Mouse (Mus musculus): ENCODE results near the gene Ccdc124.

Ccdc124 gene

DNA sequence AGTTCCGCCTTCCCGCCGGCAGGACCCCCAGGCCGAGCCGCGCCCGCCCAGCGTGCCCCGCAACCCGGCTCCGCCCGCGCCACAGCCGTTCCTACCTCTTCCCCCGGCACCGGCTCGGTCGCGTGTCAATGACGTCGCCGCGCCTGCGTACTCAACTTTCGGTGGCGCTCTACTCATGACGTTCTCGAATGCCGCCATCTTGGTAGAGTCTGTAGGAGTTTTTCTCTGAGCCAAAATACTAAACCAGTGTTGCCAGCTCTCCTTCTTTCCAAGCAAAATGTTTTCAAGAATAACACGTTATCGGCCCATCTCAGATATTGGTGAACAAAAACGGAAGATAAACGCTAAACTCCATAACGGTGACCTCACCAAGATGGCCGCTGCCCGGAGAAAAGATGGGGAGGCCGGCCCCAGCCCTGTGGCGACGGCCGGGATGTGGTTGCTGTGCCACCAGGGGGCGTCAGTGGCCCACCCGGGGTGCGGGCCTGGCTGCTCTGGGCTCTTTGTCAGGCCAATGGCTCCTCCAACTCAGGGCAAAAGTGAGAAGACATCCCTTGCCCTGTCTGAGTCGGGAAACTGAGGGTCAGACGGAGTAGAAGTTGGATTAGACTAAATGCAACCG is at the start of gene Ccdc124:
Gene Ccdc124, minus strand, starts transcription at position 572 of the 622 bp plus-strand sequence.
- DNase-seq (ENCODE audit: low read depth, low spot score) = peak; percentile 97

DNA sequence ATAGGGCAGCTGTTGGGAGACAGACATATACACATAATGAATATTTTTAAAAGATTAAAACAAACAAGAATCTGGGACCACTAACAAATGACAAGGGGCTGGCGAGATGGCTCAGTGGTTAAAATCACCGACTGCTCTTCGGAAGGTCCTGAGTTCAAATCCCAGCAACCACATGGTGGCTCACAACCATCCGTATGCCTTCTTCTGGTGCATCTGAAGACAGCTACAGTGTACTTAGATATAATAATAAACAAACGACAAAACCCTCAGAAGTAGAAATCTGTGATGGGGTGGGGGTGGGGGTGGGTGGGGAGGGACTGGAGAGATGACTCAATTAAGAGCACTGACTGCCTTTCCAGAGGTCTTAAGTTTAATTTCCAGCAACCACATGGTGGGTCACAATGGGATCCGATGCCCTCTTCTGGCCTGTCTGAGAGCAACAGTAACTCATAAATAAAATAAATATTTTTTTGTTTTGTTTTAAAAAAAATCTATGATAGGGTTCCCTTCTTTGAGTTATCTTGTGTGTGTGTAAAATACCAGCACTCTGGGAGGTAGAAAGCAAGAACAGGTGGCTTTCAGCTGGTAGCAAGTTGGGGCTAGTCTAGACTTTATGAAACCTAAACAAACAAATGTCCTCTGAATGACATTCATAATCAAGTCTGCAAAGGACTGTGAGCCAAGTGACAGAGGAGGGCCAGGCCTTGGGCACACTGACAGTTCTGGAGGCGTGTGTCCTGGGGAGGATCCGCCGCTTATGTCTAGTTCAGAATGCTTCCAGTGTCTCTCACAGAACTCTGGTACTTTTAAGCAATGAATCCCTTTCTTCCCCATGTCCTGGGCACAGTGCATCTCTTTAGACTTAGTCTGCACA is 46.6 kb upstream of the Ccdc124 start:
- peak; percentile 19 for DNase-seq (ENCODE audit: low read depth, low spot score)

DNA sequence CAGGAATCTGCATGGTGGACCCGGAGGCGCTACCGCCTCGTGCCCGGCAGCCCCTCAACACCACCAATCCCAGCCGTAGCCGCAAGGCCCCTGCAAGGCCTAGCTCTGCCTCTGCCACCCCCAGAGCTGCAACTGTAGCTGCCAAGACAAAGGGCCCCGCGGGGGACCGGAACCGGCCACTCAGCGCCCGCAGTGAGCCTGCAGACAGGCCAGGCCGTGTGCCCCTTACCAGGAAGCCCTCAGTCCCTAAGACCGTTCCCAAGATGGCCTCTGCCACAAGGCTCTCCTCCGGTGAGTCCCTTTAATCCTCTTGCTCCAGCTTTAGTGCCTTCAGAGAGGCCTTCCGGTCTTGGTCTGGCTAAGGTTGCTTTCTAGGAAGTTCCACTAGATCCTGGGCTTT is 41.0 kb upstream of the Ccdc124 start:
- no peak for DNase-seq (ENCODE audit: low read depth, low spot score)

DNA sequence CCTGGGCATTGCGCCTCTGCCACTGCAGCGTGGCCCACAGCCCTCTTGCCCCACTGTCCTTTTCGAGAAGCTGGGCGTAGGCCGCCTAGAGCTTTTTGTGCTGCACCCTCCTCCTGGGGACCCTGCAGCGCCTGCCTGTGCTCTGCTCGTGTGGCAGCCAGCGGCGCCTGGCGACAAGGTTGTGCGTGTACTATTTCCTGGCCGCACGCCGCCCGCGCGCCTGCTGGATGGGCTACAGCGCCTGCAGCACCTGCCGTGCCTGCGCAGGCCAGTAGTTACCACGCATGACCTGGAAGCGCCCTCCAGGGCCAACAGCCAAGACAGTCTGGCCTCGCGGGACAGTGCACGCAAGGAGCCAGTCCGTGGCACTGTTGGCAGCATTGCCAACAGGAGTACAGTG is 39.8 kb upstream of the Ccdc124 start:
- no peak for DNase-seq (ENCODE audit: low read depth, low spot score)

DNA sequence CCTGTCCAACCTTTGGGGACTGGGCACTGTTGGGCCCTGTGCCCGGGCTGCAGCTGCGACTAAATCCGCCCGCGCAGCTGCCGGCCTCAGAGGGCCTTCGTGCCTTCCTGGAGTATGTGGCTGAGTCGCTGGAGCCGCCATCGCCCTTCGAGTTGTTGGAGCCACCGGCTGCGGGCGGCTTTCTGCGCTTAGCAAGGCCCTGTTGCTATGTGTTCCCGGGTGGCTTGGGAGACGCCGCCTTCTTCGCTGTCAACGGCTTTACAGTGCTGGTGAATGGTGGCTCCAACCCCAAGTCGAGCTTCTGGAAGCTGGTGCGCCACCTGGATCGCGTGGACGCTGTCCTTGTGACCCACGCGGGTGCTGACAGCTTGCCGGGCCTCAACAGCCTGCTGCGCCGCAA is 39.2 kb upstream of the Ccdc124 start:
- no peak for DNase-seq (ENCODE audit: low read depth, low spot score)

DNA sequence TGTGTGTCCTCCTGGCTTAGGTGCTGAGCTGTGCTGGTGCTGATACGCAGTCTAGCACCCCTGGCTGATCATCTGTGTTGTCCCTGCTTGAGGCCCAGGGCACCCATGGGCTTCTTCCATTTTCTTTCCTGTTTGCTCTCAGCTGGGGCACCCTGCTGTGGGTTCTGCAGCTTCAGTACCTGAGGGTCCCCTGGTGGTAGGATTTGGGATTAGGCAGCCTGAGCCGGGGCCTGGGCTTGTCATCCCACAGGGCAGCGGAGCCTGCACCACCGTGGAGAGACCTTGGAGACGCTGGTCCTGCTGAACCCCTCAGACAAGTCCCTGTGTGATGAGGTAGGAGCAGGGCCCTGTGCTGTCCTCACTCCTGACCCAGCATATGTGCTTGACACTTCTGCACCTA is 37.9 kb upstream of the Ccdc124 start:
- no peak for DNase-seq (ENCODE audit: low read depth, low spot score)

DNA sequence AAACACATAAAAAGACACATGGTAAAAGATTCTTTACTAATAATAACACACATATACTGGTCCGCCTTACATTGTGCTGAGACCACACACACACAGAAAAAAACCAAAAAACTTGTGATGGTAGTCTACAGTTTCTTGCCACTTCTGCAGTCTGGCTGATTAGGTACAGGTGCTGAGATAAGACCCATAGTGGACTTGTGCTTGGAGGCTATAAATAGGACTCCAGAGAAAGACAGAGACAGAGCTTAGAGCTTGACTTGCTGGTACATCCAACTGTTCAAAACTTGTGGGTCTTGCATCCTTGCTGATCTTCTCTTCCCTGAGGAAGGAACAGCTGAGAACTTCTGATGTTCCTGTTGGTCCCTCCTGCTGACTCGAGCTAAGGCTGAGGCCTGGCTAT is 33.8 kb upstream of the Ccdc124 start:
- no peak for DNase-seq (ENCODE audit: low read depth, low spot score)

DNA sequence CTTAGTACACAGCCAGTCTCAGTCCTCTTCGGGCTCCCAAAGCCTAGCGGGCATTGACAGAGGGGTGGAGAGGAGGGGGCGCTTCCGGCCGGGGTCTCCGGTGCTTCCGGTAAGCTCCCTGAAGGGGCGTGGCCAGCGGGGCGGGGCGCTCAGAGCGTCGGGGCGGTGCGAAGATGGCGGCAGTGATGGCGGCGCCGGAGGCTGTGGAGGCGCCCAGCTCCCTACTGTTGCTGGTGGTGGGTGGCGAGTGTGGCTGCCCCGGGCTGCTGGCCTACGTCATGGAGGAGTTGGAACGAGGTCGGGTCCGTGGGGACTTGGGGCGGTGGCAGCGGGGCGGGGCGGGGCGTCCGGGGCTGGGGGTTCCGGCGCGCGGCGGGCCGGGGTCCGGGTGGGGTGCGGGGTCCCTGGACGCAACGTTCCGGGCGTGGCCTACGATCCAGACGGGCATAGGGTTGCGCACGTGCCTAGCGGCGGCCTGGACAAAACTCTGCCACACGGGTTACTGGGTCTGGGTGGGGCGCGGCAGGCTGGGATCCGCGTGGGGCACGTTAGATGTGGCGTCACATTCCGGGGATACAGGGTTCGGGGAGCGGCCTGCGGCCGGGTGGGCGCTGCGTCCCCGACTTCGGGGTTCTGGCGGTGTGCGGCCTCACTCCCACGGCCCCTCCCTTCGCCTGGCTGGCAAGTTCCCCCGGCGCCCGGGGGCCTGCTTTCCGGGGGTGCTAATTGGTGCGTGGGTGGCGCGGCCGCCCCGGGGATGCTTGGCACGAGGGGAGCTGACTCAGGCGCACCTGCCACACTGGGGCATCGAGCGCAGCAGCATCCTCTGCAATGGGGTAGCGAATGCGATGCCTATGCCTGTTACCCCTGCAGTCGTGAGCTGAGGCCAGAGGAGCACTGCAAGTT is 32.3 kb upstream of the Ccdc124 start, which contains the start of gene Map1s:
Gene Map1s, plus strand, starts transcription at position 102 of the 906 bp plus-strand sequence.
- peak; percentile 93 for DNase-seq (ENCODE audit: low read depth, low spot score)

DNA sequence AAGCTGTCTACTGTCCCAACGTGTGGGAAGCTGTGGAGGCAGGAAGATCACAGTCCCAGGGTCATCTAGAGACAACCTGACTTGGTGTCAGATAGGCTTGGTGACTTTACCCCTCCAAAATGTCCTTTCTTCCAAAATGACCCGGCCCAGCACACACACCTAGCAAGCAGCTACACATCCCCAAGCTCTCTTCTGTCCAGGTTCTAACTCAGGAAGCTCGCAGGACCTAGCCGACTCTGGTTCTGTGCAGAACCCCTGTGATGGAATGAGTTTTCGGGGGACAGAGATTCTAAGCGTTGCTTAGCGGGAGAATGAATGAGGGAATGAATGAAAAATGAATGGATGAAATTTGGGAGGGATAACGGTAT is 31.7 kb upstream of the Ccdc124 start:
- no peak for DNase-seq (ENCODE audit: low read depth, low spot score)

DNA sequence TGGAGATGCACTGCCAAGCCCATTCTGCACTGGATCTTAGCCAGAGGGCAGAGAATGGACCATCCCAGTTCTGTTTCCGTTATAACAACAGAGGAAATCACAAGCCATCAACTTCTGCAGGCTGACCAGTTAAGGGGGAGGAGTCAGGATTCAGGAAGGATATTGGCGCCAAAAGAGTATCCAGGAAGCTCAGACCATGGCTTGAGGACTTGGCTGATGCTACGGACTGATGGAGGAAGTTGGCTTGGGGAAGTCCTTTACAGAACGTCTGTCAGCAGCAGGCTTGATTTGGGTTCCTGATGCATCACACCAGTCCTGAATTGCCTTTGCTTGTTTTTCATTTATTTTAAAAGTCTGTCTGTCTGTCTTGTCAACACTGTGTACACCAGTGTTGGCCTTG is 30.8 kb upstream of the Ccdc124 start:
- peak; percentile 70 for DNase-seq (ENCODE audit: low read depth, low spot score)

DNA sequence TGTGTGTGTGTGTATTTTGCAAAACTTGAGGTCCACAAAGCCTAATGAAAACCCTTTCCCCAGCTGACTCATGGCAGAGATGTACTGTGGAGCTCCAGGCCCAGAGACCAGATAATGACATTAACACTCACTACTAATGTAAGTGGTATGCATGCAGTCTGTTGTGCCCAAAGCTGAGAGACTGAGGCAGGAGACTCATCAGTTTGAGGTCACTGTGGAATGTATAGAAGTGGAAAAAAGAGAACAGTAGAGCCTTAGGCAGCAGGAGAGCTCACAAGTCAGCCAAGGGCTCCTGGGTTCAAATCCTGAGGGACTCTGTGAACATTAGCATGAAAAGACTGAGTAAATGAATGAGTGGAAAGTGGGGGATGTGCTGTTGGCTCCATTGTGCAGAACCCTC is 29.8 kb upstream of the Ccdc124 start:
- peak; percentile 41 for DNase-seq (ENCODE audit: low read depth, low spot score)

DNA sequence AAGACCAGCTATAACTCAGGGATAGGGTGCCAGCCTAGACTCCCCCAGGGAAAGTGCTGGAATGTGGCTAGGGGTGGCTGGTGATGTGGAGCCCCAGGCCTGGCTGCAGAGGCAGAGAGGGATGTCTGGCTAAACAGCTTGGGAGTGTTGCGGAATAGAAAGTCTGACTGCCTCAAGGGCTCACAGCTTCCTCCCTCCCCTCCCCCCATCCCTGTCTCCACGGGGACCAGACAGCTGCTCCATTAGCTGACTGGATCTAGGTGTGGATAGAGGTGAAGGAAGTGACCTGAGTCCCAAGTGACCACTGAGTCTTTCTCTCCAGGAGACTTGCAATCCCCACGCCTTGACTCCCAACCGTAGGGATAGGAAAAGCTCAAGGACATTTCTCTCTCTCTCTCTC is 29.4 kb upstream of the Ccdc124 start:
- DNase-seq (ENCODE audit: low read depth, low spot score) = peak; percentile 53

DNA sequence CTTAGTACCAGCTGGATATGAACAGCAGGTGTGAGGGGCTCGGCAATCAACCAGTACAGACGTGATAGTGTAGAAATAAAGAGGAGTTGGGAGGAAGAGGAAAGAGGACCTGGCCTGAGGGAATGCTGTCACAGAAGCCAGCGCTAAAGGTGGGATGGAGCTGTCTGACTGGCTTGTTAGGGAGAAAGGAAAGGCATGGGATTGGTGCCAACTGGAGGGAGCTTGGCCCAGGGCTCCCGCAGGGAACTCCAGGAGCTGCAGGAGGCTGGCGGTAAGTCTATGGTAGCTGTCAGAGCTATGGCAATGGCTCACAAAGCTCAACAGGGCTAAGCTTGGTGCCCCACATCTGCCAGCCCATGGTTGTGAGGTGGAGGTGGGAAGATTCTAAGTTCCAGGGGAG is 28.5 kb upstream of the Ccdc124 start:
- no peak for DNase-seq (ENCODE audit: low read depth, low spot score)

DNA sequence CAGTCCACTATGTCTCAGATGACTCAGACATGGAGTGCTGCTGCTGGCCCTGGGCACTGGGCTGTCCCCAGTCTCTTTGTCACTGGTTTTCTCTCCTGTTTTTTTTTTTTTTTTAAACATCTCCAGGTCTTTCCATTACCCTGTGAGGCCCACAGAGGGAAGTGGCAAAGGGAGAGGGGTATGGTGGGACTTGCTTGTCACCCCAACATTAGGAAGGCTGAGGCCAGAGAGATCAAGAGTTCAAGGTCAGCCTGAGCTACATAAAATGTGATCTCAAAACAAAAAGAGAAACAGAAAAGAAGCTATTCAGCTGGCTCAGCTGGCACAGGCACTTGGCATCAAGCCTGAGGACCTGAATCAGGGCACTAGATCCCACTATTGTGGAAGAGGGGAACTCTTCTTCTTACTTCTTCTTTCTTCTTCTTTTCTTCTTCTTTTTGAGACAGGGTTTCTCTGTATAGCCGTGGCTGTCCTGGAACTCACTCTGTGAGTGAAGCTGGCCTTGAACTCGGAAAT is 27.2 kb upstream of the Ccdc124 start:
- DNase-seq (ENCODE audit: low read depth, low spot score) = no peak

DNA sequence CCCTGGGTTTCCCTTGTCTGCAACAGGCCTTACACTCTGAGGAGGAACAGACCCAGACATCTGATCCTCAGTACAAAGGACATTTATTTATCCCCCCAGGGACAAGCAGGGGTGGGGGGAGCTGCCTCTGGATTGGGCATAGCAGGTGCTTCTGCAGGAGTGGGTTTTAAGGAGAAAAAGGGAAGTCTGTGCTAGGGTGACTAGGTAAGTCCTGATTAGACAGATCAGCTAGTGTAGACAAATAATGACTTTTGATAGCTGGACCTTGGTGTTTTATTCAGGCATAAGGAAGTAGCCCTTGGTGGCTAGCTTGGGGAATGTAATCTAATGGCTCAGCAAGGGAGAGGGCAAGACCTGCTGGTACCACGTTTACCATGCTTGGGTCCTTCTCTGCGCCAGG is 25.5 kb upstream of the Ccdc124 start:
- DNase-seq (ENCODE audit: low read depth, low spot score) = no peak

DNA sequence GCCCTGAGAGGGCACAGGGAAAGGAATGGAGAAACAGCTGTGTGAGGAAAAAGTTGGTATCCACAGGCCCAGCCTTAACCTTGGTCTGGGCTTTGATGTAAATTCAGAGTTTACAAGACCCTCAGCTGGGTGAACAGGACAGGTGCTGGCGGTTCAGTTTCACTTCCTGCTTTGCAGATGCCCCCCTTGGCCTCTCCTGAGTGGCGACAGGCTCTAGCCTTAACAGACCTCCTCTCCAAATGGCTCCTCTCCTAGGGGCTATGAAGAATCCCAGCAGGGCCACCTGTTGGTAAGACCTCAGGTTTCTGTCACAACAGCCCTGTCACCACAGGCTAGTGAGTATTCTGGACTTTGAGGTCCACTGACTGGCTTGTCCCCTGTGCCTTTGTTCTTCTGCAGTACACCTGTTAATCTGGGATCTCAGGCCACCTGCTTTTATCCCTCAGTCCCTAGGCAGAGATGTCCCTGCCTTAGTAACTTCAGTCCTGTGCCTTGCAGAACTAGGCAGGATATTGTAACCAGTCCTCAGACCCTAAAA is 25.0 kb upstream of the Ccdc124 start:
- DNase-seq (ENCODE audit: low read depth, low spot score) = peak; percentile 92

DNA sequence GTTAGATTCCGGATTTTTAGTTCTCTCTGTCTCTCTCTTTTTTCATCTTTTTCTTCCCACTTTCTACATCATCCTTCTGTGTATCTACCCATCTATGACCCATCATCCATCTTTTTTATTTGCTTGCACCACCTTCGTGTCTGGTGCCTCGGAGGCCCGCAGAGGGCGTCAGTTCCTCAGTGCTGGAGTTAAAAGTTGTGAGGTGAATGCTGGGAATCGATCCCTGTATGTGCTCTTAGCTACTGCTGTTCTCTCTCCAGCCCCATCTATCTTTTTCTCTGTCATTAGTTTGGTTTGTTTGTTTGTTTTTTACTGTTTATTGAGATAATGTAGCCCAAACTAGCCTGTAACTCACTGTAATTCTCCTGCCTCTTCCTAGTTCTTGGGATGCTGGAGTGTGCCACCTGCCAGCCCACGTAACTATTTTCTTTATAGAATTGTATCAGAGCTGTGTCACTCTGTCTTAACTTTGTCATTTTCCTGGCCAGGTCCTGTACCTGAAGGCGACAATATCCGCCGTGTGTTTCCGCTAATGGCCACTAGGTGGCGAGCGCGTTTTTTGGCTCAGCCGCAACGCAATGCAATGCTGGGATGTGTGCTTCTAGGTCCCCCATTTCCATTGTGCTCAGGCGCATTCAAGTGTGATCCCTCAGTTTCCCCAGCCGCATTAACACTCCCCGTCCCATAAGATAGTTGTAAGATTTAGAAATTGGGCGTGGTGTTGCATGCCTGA is 24.1 kb upstream of the Ccdc124 start:
- DNase-seq (ENCODE audit: low read depth, low spot score) = peak; percentile 92

DNA sequence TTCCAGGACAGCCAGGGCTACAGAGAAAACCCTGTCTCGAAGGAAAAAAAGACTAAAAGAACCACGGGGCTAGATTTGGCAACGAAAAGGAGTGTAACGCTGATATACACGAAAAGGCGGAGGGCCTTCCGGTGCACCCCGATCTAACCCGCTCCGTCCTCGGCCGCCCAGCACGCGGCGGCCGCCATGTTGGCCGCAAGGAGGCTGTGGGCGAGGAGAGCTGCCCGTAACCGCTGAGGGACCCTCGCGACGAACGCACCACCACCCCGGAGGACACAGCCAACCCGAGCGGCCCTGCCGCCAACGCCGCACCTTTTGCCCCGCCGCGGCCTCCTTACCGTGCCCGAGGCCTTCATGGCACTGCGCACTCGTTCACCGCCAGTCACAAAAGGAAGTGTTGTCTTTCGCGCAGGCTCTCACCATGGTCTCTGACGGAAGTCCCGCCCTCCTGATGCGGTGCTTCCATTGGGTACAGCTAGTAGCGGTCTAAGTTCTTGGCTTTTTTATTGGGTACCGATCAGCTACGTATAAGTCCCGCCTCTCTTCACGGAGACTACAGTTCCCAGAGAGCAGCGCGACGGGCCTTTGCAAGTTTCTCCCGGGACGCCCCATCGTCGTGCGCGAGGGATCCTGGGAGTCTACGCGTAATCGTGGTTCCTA is 23.4 kb upstream of the Ccdc124 start, which contains the start of gene Rpl18a:
Gene Rpl18a, minus strand, starts transcription at position 392 of the 660 bp plus-strand sequence.
- peak; percentile 98 for DNase-seq (ENCODE audit: low read depth, low spot score)

DNA sequence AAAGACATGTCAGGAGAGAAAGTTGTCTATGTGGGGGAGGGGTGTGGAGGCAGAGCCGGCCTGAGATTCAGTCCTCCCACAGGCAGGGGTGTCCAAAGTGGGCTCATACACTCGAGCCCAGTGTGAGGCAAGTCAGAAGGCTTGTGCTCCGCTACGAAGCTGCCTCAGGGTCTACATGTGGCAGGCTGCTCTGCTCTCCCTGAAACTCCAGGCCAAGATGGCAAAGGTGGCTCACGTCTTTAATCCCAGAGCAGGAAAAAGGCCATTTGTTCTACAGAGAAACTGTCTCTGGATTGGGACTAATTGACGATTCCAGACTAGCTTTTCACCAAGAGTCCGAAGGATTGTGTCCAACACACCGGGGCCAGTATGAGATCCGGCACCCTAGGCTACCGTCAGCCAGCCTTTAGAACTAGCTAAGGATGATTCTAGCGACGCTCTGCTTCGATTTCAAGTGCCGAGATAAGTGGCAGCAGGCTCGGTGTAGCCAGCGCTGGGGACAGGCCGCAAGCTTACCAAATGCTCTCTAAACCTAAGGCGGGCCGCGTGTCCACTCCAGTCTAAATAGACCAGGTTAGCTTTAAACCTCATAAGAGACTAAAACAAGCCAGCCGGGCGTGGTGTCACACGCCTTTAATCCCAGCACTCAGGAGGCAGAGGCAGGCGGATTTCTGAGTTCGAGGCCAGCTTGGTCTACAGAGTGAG is 22.7 kb upstream of the Ccdc124 start:
- peak; percentile 13 for DNase-seq (ENCODE audit: low read depth, low spot score)
